Mouse (Mus musculus) olfactory bulb, adult 2 months (tissue): ENCODE results near the gene Kazn. TPM values are rescaled to one million over a fixed set of nuclear protein-coding genes. Genes with fewer than 3 reads are reported as not detected.

Source experiments
- H3K27ac ChIP-seq: fragments of 200-500 bp; 2 replicates; pipeline ENCODE4 v1.5.1; 2012; ENCODE audit warnings: low read depth, low read length; ENCODE audit not compliant: insufficient read depth
- H3K4me1 ChIP-seq: fragments of 200-500 bp; 2 replicates; pipeline ENCODE4 v1.6.1; 2012; ENCODE audit warnings: low read length; ENCODE audit not compliant: control insufficient read depth, insufficient read depth
- H3K4me3 ChIP-seq: fragments of 200-500 bp; 2 replicates; pipeline ENCODE4 v1.5.1; 2012; ENCODE audit warnings: mild to moderate bottlenecking, low read depth, low read length, moderate library complexity; ENCODE audit not compliant: insufficient read depth
- CTCF ChIP-seq: fragments of 200-500 bp; IDR thresholded peaks from 2 replicates; pipeline ENCODE4 v1.5.1; 2012; ENCODE audit warnings: low read depth, mild to moderate bottlenecking, low read length, moderate library complexity; ENCODE audit not compliant: insufficient read depth
- POLR2A ChIP-seq: fragments of 200-500 bp; IDR thresholded peaks from 2 replicates; pipeline ENCODE4 v1.6.1; 2012; ENCODE audit warnings: mild to moderate bottlenecking, low read depth, low read length, moderate library complexity; ENCODE audit not compliant: insufficient read depth
- WGBS: fragments of 180-500 bp; shearing (Covaris S2); methylation state at CpG from one replicate; pipeline ENCODE4 v1.1.7; 2018; 5-methylcytosine and 5-hydroxymethylcytosine counted together
- polyA plus RNA-seq: library from polyadenylated mRNA; stranded (reverse); fragments of >200 nt; gene quantifications from 2 replicates; pipeline ENCODE4 v1.2.4, GENCODE M21; 2012; ENCODE audit warnings: low replicate concordance; ENCODE audit not compliant: missing spikeins, insufficient read depth, insufficient read length

Kazn gene
- polyA plus RNA-seq, 1 experiment, result not detected

- H3K27ac ChIP-seq, result no peak overlapping the region
- no peak overlapping the region for H3K4me3 ChIP-seq
- H3K4me1 ChIP-seq, result peaks cover 10% of the 10 kb centered on the region; the same call in 1 of the 2 replicates
- TF ChIP-seq CTCF, result no peak
- TF ChIP-seq POLR2A, result no peak
- 93% methylated on average over 11 of the region's 11 CpGs for WGBS
Measured at GRCm38 (mm10) chr4:142064582-142065228, 174.5 kb downstream of the Kazn start.

DNA sequence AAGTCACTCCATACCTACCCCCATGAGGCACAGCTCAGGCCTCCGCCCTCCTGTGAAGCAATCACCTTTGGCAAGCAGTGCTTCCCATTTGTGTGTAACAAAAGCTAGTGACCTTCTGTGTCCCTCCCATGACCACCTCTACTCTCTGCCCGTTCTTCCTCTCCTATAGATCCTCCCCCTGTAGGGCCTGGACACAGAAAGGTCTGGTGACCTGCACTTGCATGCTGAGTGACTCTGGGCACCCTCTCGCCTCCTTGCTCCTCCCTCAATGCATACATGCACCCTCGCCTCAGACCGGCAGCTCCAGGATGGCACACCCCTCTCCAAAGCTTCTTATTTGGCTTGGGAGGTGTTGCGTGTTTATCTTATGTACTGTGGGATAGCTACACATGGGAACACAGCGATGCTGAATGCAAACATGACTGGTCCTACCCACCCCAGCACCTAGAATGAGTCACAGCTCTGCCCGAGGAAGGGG, 176.1 kb downstream of the Kazn start:
- H3K4me1 ChIP-seq, result peaks cover 10% of the 10 kb centered on the region; the same call in 1 of the 2 replicates
- WGBS, result 93% methylated on average over 8 of the region's 8 CpGs

DNA sequence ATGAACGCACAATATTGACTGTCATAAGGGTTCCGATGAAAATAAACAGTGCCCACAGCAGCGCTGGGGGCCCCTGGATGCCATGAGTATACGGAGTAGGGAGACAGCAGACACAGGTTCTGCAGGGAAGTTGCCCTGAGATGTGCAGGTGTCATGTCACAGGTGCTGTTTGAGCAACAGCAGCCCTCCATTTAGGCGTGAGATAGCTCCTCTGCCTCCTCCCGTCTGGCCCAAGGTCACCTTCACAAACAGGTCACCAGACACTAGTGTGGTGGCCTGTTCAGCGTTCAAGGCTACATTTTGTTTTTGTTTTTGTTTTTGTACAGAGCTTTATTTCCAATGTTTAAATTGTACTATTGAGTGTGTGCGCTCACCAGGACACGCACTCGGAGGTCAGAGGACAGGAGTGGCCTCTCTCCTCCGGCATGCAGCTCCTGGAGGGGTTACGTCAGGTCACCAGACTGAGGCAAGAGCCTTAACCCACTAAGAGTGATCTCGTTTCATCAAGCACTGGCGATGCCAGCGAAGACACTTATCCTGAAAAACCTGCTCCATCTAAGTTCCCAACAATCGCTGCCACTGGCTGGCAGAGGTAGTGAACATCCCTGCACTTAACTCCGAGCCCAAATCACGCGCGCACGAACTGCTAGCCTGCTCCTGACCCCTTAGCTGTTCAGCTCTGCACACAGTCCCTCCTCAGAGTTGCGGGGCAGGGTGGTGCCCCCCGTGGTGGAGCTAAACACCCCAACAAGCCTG, 177.5 kb downstream of the Kazn start:
- TF ChIP-seq POLR2A (no peak), CTCF (no peak)
- Histone ChIP-seq H3K27ac (no peak overlapping the region), H3K4me1 (peaks cover 16% of the 10 kb centered on the region), H3K4me3 (no peak overlapping the region)
- 91% methylated on average over 23 of the region's 23 CpGs for WGBS

More for the DNA sequence above, 176.1 kb downstream of the Kazn start:
- TF ChIP-seq POLR2A, result no peak
- no peak for TF ChIP-seq CTCF
- no peak overlapping the region for H3K4me3 ChIP-seq
- H3K27ac ChIP-seq, result no peak overlapping the region

DNA sequence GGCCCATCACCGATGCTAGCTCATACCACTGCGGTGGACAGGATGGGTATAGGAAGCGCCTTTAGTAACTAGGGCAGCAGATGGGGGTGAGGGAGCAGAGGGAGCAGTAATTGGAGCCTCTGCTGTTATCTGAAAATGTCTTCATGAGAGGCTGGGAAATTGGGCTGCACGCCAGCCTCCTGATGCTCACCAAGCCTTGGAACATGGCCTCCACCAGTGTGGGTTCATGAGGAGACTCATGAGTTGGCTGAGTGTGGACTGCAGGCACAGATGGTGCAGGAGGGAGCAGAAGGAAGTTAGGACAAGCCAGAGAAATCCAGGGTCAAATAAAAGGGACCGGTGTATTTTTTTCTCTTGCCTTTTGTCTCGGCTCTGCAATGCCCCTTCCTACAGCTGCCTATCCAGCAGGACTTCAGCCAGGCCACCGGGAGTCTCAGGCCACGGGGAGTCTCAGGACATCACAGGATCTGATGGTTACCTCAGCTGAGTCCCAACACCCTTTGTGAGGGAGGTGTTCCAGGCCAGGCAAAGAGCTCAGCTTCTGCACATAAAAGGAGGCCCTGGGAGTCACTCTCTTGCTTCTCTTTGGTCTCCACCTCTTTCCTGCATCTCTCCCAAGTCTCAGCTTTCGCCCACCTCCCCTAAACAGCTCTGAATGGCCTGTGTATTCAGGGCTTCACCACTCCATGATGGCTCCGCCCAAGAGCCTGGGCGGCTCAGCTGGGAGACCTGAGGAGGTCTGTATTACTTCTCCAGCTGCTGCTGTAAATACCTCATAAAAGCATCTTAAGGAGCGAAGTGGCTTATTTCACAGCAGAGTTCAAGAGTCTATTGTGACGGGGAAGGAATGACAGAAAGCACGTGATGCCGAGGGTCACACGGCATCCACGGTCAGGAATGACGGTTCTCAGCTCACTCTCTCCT, 178.5 kb downstream of the Kazn start:
- TF ChIP-seq POLR2A (no peak), CTCF (no peak)
- Histone ChIP-seq H3K4me3 (no peak overlapping the region), H3K27ac (no peak overlapping the region), H3K4me1 (peaks cover 16% of the 10 kb centered on the region)
- 68% methylated on average over 18 of the region's 18 CpGs for WGBS

- Histone ChIP-seq H3K27ac (no peak overlapping the region), H3K4me1 (peaks cover 16% of the 10 kb centered on the region), H3K4me3 (no peak overlapping the region)
- WGBS, result 73% methylated on average over 8 of the region's 8 CpGs
- TF ChIP-seq POLR2A (no peak), CTCF (no peak)
Measured at GRCm38 (mm10) chr4:142059841-142060193, 179.4 kb downstream of the Kazn start.

DNA sequence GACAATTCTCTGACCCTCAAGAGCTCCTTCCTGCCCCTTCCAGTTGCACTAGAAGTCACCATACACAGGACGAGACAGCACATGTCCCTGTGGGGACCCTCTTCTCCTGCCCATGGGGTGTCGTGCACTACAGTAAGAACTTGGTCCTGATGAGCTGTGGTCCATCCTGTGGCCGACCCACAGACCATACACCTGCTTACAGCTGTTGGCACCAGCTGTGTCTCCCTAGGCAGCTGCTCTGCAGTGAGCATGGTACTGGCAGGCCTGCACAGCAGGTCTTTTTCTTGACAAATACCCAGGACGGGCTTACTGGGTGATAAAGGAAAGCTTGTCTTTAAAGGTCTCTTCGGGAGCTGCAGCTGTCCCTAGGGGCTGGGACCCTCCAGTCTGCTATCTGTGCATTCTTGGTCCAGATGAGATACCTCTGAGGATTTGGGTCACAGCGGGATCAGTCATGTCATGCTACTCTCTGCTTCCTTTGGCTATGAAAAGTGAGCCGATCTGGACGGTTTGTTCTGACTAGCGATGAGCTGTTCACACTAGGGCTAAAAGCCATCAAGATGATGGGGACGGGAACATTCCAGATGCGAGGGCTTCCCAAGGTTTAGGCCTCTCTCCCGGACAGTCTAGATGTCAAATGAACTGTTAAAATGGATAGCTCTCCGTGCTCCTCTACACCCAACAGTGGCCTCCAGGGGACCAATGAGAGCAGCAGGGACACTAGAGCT, 179.9 kb downstream of the Kazn start:
- Histone ChIP-seq H3K4me1 (peaks cover 16% of the 10 kb centered on the region), H3K4me3 (no peak overlapping the region), H3K27ac (no peak overlapping the region)
- 86% methylated on average over 13 of the region's 13 CpGs for WGBS
- no peak for TF ChIP-seq CTCF
- no peak for TF ChIP-seq POLR2A

DNA sequence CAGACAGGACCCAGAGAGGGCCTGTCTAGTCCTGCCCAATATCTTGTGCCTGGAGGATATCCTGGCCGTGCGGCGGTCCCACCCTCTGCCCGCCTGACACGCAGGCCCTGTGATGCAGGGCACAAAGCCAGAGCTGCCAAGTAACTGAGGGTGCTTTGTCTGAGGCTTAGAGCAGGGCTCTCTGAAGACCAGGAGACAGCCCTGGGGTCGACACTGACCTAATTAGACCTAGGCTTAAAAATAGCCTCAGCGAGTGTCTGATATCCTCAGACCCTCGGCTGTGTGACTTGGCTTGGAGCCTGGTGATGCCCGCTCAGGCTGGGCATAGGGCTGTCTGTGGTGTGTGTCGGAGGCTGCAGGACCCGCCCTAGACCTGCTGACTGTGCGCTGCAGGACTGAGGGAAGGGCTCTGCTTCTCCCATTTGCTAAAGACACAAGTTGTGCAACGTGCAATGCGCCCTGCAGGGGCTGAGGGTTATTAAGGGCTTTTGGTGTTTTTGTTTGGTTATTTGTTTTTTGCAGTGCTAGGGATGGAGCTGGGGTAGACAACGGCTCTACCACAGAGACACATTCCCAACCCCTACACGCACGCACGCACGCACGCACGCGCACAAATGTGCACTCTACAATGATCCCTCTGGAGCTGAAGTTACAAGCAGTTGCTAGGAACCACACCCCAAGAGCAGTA, 181.5 kb downstream of the Kazn start:
- TF ChIP-seq CTCF (no peak), POLR2A (no peak)
- 64% methylated on average over 22 of the region's 22 CpGs for WGBS
- peaks cover 19% of the 10 kb centered on the region for H3K4me1 ChIP-seq
- no peak overlapping the region for H3K27ac ChIP-seq
- no peak overlapping the region for H3K4me3 ChIP-seq

GRCm38 (mm10) chr4:142055600-142055999, 183.6 kb downstream of the Kazn start:
- Histone ChIP-seq H3K4me3 (no peak overlapping the region), H3K4me1 (peaks cover 13% of the 10 kb centered on the region), H3K27ac (no peak overlapping the region)
- 88% methylated on average over 8 of the region's 8 CpGs for WGBS
- no peak for TF ChIP-seq POLR2A
- no peak for TF ChIP-seq CTCF
